Mouse (Mus musculus) thymus, adult 2 months (tissue): ENCODE data around the gene Cdc42ep4. TPM values are rescaled to one million over a fixed set of nuclear protein-coding genes. Genes with fewer than 3 reads are reported as not detected.

Experiments
- DNase-seq: peaks from one replicate; pipeline ENCODE4 v3.0.0; 2021
- H3K27ac ChIP-seq: fragments of 200-500 bp; 2 replicates; pipeline ENCODE4 v1.5.1; 2012; ENCODE audit warnings: low read length, control low read depth; ENCODE audit not compliant: control insufficient read depth, insufficient read depth
- H3K27me3 ChIP-seq: fragments of 200-500 bp; 2 replicates; pipeline ENCODE4 v1.6.1; 2012; ENCODE audit warnings: mild to moderate bottlenecking, low read length, moderate library complexity, mixed read lengths; ENCODE audit not compliant: control insufficient read depth, insufficient read depth
- H3K36me3 ChIP-seq: fragments of 200-500 bp; 2 replicates; pipeline ENCODE4 v1.6.1; 2012; ENCODE audit warnings: mild to moderate bottlenecking, low read length, moderate library complexity; ENCODE audit not compliant: control insufficient read depth, insufficient read depth
- H3K4me1 ChIP-seq: fragments of 200-500 bp; replicated peaks from 2 replicates; pipeline ENCODE4 v1.6.1; 2012; ENCODE audit warnings: low read length; ENCODE audit not compliant: control insufficient read depth, insufficient read depth
- H3K4me3 ChIP-seq: fragments of 200-500 bp; 2 replicates; pipeline ENCODE4 v1.5.1; 2012; ENCODE audit warnings: mild to moderate bottlenecking, low read length, control low read depth, moderate library complexity; ENCODE audit not compliant: control insufficient read depth, insufficient read depth
- CTCF ChIP-seq: fragments of 200-500 bp; IDR thresholded peaks from 2 replicates; pipeline ENCODE4 v1.5.1; 2012; ENCODE audit warnings: mild to moderate bottlenecking, control low read depth, low read length, moderate library complexity, borderline replicate concordance; ENCODE audit not compliant: control insufficient read depth, poor library complexity, insufficient read depth; ENCODE audit errors: extremely low read depth
- POLR2A ChIP-seq: fragments of 200-500 bp; IDR thresholded peaks from 2 replicates; pipeline ENCODE4 v1.6.1; 2012; ENCODE audit warnings: mild to moderate bottlenecking, low read length, control low read depth, moderate library complexity; ENCODE audit not compliant: control insufficient read depth, poor library complexity, insufficient read depth; ENCODE audit errors: extremely low read depth
- WGBS: fragments of 180-500 bp; shearing (Covaris S2); methylation state at CpG from one replicate; pipeline ENCODE4 v1.1.7; 2018; 5-methylcytosine and 5-hydroxymethylcytosine counted together
- polyA plus RNA-seq: library from polyadenylated mRNA; depleted of rRNA; stranded (reverse); fragments of >200 nt; gene quantifications from 2 replicates; pipeline ENCODE4 v1.2.3, GENCODE M21; 2012

The Cdc42ep4 gene
- polyA plus RNA-seq, 1 experiment = 28.7 TPM

DNA sequence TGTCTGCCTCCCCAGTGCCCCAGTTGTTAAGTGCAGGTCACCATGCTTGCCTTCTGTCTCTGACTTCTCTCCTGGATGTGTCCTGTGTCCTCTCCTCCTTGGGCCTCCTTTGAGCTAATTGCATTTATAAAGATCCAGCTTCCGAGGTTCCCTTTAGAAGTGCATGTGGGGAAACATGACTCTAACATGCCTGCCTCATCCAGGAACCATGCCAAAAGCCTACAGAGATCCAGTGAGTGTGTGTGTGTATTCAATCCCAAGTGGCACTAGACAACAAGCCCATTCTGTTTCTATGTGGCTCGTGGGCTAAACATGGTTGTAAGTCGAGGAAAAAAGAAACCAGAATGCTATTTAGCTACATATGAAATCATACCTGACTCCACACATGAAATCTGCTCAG, 16.7 kb upstream of the Cdc42ep4 start:
- no peaks in the 10 kb centered on the region for H3K27me3 ChIP-seq
- H3K36me3 ChIP-seq = no peaks in the 10 kb centered on the region
- no peak overlapping the region for H3K4me3 ChIP-seq
- H3K27ac ChIP-seq = no peak overlapping the region
- DNase-seq = no peak
- TF ChIP-seq CTCF (no peak), POLR2A (no peak)
- no peaks in the 10 kb centered on the region for H3K4me1 ChIP-seq
- WGBS = 80% methylated on average over 3 of the region's 3 CpGs

DNA sequence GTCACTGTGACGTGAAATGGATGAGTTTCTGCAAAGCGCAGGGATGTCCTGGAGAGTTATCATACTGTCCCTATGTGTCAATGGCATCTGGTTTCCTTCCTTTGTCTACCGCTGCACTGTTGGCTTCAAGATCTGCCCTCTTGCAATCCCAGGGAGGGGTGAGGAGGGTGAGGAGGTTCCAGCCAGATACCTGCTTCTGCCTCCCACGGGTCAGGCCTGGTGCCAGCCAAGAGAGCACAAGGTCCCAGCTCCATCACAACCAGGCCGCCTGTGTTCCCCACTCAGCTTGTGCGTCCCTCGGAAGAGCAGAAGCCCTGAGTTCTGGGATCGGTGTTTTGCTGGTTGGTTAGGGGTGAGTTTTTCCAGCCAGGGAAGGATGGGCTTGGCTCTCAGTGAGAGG, 15.6 kb upstream of the Cdc42ep4 start:
- no peaks in the 10 kb centered on the region for H3K36me3 ChIP-seq
- DNase-seq = no peak
- no peak overlapping the region for H3K27ac ChIP-seq
- H3K4me1 ChIP-seq = no peaks in the 10 kb centered on the region
- no peak overlapping the region for H3K4me3 ChIP-seq
- 88% methylated on average over 8 of the region's 8 CpGs for WGBS
- H3K27me3 ChIP-seq = no peaks in the 10 kb centered on the region
- TF ChIP-seq POLR2A (no peak), CTCF (no peak)

DNA sequence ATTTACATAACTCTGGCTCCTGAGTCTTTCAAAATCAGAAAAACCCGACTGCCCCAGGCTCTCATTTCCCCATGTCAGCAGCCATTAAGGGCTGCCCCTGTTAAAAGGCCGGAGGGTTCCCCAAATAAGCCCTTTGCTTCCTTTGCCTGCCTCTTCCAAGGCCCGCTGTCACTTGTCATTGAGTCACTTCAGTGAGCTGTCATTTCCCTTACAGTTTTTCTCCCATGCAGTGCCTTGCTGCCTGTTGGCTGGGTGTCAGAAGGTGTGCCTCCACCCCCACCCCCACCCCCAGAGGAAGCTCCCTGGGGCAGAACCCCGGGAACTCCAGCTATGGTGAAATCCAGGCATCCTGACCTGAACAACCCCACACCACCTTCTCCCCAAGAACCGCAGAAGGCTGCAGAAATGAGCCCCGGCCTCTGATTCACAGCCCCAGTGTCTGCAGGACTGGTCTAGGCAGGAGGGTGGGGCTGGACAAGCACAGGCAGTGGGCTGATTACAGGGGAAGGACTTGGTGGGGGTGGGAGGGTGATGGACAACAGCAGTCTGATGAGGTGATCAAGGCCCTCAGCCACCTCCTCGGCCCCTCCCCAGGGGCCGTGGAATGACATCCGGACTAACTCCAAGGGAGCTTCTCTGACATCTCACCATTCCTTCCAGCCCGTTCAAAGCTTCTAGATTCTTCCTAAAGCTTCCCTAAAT, 14.8 kb upstream of the Cdc42ep4 start:
- Histone ChIP-seq H3K36me3 (no peaks in the 10 kb centered on the region), H3K27ac (no peak overlapping the region), H3K4me3 (no peak overlapping the region), H3K27me3 (no peaks in the 10 kb centered on the region), H3K4me1 (0 out of 2 replicates have a peak, but pooled peaks cover 4% of the 10 kb centered on the region)
- WGBS = 79% methylated on average over 10 of the region's 10 CpGs
- TF ChIP-seq CTCF (no peak), POLR2A (no peak)
- no peak for DNase-seq

DNA sequence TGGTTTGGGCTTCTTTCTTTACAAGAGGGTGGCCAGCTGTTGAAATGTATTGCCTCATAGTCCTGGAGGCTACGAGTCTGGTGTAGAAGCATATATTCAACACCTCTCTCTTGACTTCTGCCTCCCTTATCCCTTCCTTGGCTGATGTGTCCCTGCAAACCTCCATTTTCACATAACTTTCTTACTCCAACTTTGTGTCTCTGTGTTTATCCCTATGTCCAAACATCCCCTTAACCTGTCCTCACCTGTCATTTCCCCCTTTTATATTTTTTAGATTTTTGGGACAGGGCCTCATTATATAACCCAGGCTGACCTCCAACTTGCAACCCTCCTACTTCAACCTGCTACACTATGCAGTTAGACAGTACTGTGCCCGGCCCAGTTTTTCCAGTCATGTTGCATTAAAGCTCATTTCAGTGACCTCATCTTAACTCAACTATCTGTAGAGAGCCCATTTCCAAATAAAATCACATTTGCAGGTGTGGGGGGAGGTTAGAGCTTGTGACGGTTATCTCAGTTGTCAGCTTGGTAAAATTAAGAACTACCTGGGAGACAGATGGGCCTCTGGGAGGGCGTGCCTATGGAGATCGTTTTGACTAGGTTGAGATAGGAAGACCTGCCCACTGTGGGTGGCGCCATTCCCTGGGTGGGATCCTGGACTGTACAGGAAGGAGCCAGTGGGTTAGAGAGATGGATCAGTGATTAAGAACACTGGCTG, 12.6 kb upstream of the Cdc42ep4 start:
- Histone ChIP-seq H3K4me1 (0 out of 2 replicates have a peak, but pooled peaks cover 4% of the 10 kb centered on the region), H3K36me3 (no peaks in the 10 kb centered on the region), H3K4me3 (no peak overlapping the region), H3K27ac (no peak overlapping the region), H3K27me3 (no peaks in the 10 kb centered on the region)
- TF ChIP-seq CTCF (no peak), POLR2A (no peak)
- 93% methylated on average over 6 of the region's 6 CpGs for WGBS
- no peak for DNase-seq

DNA sequence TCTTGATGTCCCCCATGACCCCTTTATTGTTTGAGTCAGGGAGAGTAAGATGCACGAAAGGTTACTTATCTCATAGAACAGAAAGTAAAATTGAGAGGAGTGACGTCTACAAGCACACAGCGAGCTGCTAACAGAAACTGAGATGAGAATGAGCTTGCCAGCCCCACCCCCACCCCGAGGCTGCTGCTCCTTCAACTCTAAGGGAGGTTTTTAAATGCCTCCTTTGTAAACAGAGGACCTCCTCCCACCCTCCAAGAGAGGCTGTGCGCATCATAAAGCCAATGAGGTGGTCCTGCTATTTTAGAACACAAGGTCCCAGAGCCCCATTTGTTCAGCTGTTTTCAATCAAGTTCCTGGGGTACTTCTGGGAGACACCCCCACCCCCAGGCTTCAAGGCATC, 11.8 kb upstream of the Cdc42ep4 start:
- no peak for DNase-seq
- Histone ChIP-seq H3K36me3 (no peaks in the 10 kb centered on the region), H3K27ac (no peak overlapping the region), H3K4me3 (no peak overlapping the region), H3K27me3 (no peaks in the 10 kb centered on the region), H3K4me1 (0 out of 2 replicates have a peak, but pooled peaks cover 4% of the 10 kb centered on the region)
- 69% methylated on average over 5 of the region's 5 CpGs for WGBS
- no peak for TF ChIP-seq CTCF
- TF ChIP-seq POLR2A = no peak

DNA sequence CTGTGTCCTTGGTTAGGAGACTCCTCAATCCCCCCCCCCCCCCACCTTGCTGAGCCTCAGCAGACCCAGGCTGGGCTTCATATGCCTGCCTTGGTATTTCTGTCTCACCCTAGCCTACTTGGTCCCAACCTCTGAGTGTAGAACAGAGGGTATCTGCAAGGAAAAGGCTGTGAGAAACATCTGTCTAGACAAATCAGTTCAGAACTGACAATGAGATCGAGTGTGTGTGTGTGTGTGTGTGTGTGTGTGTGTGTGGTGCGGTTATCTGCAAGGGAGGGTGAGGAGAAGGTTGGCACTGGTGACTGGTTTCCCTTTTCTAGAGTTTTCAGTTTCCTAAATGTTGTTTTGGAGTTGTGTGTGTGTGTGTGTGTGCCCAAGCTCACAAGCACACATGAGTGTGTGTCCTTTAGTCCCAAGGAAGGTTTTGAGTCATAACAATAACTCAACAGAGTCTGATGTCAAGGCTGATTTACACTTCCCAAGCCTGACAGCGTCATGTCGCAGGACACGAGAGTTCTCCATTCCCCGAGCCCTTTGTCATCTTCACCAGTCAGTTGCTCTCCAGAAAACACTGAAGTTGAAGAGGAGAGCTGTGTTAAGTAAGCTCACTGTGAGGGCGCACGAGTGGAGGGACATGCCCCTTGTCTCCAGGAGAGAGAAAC, 10.6 kb upstream of the Cdc42ep4 start:
- 74% methylated on average over 8 of the region's 8 CpGs for WGBS
- no peak for DNase-seq
- Histone ChIP-seq H3K27ac (no peak overlapping the region), H3K4me1 (0 out of 2 replicates have a peak, but pooled peaks cover 4% of the 10 kb centered on the region), H3K4me3 (no peak overlapping the region), H3K27me3 (no peaks in the 10 kb centered on the region), H3K36me3 (no peaks in the 10 kb centered on the region)
- no peak for TF ChIP-seq CTCF
- TF ChIP-seq POLR2A = no peak
